Mouse (Mus musculus) kidney, embryonic 16.5 days (tissue): ENCODE results near the gene Ppard. TPM values are rescaled to one million over a fixed set of nuclear protein-coding genes. Genes with fewer than 3 reads are reported as not detected.
"Not testable (repeated sequence)": the region's sequence is repeated elsewhere in the genome, so short reads cannot be mapped to it uniquely, and the experiment has no call there.

Source experiments
- ATAC-seq: fragments of 200-750 bp; cut with Nextera tagmentation; 2 replicates; pipeline ENCODE4 v1.8.0; 2017; ENCODE audit warnings: moderate TSS enrichment; ENCODE audit not compliant: low FRiP score, low TSS enrichment
- H3K27ac ChIP-seq: fragments of 300-500 bp; sonication (generic); 2 replicates; pipeline ENCODE4 v1.5.1; 2014; ENCODE audit warnings: low read length
- H3K27me3 ChIP-seq: fragments of 300-500 bp; sonication (generic); 2 replicates; pipeline ENCODE4 v1.6.1; 2014; ENCODE audit warnings: low read length, control low read depth, mixed read lengths; ENCODE audit not compliant: insufficient read depth
- H3K36me3 ChIP-seq: fragments of 300-500 bp; sonication (generic); 2 replicates; pipeline ENCODE4 v1.6.1; 2014; ENCODE audit warnings: low read length, control low read depth, mixed read lengths; ENCODE audit not compliant: insufficient read depth
- H3K4me1 ChIP-seq: fragments of 300-500 bp; sonication (generic); 2 replicates; pipeline ENCODE4 v1.6.1; 2014; ENCODE audit warnings: low read length, control low read depth, mixed read lengths; ENCODE audit not compliant: insufficient read depth
- H3K4me2 ChIP-seq: fragments of 300-500 bp; sonication (generic); replicated peaks from 2 replicates; pipeline ENCODE4 v1.6.1; 2014; ENCODE audit warnings: low read depth, low read length
- H3K4me3 ChIP-seq: fragments of 300-500 bp; sonication (generic); 2 replicates; pipeline ENCODE4 v1.5.1; 2014; ENCODE audit warnings: mild to moderate bottlenecking, low read length
- H3K9ac ChIP-seq: fragments of 300-500 bp; sonication (generic); replicated peaks from 2 replicates; pipeline ENCODE4 v1.6.1; 2014; ENCODE audit warnings: low read length
- H3K9me3 ChIP-seq: fragments of 300-500 bp; sonication (generic); 2 replicates; pipeline ENCODE4 v1.6.1; 2016; ENCODE audit warnings: low read length, control low read depth
- WGBS: fragments of 180-500 bp; shearing (Covaris S2); extraction: QIAGEN DNeasy Blood & Tissue Kit; methylation state at CpG from one replicate; pipeline ENCODE4 v1.1.7; 2014; 5-methylcytosine and 5-hydroxymethylcytosine counted together
- polyA plus RNA-seq: library from polyadenylated mRNA; unstranded; fragments of >200 nt; fragmentation: Nextera tagmentation; extraction: Ambion mirVana; gene quantifications from 2 replicates; pipeline ENCODE4 v1.2.1, GENCODE M21; 2015

Ppard gene
- polyA plus RNA-seq, 1 experiment from 2014 or later = 2.2 TPM

DNA sequence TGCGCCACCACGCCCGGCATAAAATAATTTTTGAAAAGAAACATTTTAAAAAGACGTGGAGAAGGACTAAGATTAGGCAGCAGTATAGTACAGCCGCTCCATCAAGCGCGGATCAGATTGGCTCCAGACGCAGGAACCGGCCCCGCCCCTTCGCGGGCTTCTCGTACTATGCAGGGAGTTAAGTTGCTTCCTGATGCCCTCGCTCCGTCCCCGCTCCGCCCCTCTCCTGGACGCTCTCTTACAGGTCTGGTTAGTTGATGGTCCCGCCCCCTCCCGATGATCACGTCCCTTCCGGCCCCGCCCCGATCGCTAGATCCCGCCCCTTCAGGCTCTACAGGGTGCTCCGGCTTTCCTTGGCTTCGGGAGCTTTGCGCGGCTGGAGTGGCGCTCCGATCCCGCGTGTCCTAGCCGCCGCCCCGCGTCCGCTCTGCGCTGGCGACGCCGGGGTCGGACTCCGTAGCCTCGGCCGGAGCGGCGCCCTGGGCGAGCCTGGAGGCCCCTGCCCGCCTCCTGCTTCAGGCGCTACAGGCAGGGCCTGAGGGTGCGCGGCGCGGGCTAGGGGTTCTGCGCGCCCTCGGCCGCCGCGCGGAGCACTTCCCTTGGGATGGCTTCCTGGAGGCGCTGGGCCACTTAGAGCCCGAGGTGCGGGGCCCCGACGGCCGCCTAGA lies 80.8 kb downstream of the Ppard start, which contains the start of gene Fance:
Fance (plus strand) TSS at position 308 of the 668 bp plus-strand sequence.
- Histone ChIP-seq H3K9ac (peak within 1 kb of the TSS; percentile 90), H3K4me1 (peaks cover 31% of the 10 kb centered on the region), H3K9me3 (no peaks in the 10 kb centered on the region), H3K27me3 (no peaks in the 10 kb centered on the region), H3K27ac (peak within 1 kb of the TSS; percentile 95), H3K36me3 (peaks cover 24% of the 10 kb centered on the region), H3K4me3 (peak within 1 kb of the TSS; percentile 75), H3K4me2 (peak within 1 kb of the TSS; percentile 78)
- ATAC-seq = peak; percentile 98
- WGBS = under 1% methylated on average over 69 of the region's 69 CpGs

DNA sequence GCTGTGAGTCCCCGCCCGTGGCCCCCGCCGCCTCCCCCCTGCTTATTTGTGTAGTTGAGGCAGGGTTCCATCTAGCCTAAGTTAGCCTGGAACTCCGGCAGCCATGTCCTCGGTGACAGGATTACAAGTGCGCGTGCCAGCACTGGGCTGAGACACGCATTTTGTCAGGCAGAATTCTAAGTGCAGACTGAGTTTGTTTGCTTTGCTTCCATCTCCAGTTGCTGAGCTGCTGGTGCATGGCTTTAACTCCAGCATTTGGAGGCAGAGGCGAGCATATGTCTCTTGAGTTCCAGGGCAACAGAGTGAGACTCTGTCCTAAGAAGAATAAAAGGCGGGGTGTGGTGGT lies 81.4 kb downstream of the Ppard start:
- Histone ChIP-seq H3K9ac (peak overlapping the region; percentile 90), H3K4me3 (peak overlapping the region; percentile 75), H3K27ac (peak overlapping the region; percentile 95), H3K4me1 (peaks cover 27% of the 10 kb centered on the region), H3K27me3 (no peaks in the 10 kb centered on the region), H3K36me3 (peaks cover 27% of the 10 kb centered on the region), H3K4me2 (peak overlapping the region; percentile 78), H3K9me3 (no peaks in the 10 kb centered on the region)
- WGBS = 1% methylated on average over 11 of the region's 11 CpGs
- ATAC-seq = no peak

DNA sequence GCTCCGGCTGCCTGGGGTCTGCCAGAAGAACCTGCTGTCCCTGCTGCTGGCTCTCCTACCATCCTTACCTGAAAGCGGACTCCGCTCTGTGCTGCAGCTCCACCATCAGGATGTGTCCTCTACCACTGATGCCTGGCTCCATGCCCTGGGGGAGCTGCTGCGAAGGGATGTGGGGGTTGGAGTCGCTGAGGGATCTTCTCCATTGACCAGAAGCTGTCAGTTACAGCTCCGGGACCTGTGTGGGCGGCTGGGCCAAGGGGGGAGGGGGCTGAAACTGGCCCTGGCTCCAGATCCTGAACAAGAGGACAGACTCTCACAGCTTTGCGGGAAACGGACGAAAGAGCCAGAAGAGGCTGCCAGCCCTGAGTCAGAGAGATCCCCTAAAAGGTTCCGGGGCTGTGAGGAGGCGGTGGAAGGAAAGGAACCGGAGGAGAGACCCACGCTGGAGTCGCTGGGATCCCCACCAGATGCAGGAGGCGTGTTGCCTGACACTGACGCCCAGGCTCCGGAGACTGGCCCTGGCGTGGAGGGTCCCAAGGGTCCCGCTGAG lies 83.2 kb downstream of the Ppard start:
- ATAC-seq = no peak
- WGBS = 74% methylated on average over 20 of the region's 20 CpGs
- Histone ChIP-seq H3K9me3 (no peaks in the 10 kb centered on the region), H3K27me3 (no peaks in the 10 kb centered on the region), H3K9ac (0 out of 2 replicates have a peak overlapping the region, but pooled peaks have one; percentile 38), H3K4me3 (no peak overlapping the region), H3K4me2 (no peak overlapping the region), H3K4me1 (peaks cover 27% of the 10 kb centered on the region), H3K27ac (no peak overlapping the region), H3K36me3 (peaks cover 40% of the 10 kb centered on the region)

DNA sequence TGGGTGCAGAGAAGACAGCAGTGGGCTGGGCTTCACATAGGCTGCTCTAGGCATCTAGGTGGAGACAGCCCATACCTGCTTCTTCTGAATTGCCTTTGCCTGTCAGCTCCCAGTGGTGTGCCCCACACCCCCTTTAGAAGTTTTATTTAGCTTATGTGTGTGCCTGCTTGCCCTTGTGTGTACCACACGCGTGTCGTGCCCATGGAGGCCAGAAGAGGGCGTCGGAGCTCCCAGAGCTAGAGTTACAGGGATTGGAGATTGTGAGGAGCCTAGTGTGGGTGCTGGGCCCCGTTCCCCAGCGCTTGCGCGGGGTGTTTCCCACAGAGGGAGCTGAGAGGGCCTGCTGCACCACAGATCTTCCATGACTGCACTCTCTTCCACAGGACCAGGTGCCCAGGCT lies 84.0 kb downstream of the Ppard start:
- no peak for ATAC-seq
- 94% methylated on average over 9 of the region's 9 CpGs for WGBS

DNA sequence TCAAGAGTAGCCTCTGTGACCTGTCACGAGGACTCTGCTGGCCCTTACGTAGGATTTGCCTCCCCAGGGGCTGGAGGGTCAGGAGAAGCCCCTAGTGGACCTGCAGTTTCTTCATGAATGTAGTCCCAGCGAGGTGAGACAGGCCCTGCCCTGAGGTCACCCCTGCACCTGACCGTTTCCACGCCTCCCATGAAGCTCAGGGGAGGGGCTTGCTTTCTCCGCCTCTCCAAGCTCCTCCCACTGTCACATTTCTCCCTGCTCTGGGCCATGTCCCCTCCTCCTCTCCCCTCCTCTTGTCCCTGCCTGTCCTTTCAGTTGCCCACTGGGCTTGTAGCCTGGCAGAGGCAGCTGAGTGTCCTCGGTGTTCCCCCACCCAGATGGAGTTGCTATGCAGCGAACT lies 84.6 kb downstream of the Ppard start:
- Histone ChIP-seq H3K27ac (no peak overlapping the region), H3K36me3 (peaks cover 51% of the 10 kb centered on the region)
- WGBS = 68% methylated on average over 8 of the region's 8 CpGs

More for the DNA sequence above, 84.0 kb downstream of the Ppard start:
- no peak overlapping the region for H3K27ac ChIP-seq
- no peaks in the 10 kb centered on the region for H3K9me3 ChIP-seq
- no peak overlapping the region for H3K9ac ChIP-seq
- H3K4me3 ChIP-seq = no peak overlapping the region
- H3K4me2 ChIP-seq = no peak overlapping the region
- H3K36me3 ChIP-seq = peaks cover 46% of the 10 kb centered on the region
- H3K4me1 ChIP-seq = peaks cover 27% of the 10 kb centered on the region
- no peaks in the 10 kb centered on the region for H3K27me3 ChIP-seq

DNA sequence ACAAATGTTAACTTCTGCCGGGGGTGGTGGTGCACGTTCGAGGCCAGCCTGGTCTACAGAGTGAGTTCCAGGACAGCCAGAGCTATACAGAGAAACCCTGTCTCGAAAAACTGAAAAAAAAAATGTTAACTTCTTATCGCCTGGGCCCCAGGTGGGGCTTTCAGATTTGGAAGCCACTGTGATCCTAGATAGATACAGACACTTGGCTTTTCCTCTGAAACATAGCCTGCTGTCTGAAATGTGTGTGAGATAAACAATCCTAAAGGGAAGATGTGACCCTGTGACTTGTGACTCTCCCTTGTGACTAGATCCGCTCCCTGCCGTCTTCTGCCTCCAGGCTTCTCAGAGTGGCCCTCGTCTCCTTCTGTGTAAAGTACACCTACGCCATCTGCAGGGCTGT lies 85.2 kb downstream of the Ppard start:
- H3K9ac ChIP-seq = no peak overlapping the region
- no peaks in the 10 kb centered on the region for H3K9me3 ChIP-seq
- no peak overlapping the region for H3K27ac ChIP-seq
- H3K4me1 ChIP-seq = peaks cover 22% of the 10 kb centered on the region
- no peak overlapping the region for H3K4me2 ChIP-seq
- ATAC-seq = no peak
- H3K27me3 ChIP-seq = no peaks in the 10 kb centered on the region
- 92% methylated on average over 9 of the region's 9 CpGs for WGBS
- H3K36me3 ChIP-seq = peaks cover 51% of the 10 kb centered on the region
- H3K4me3 ChIP-seq = no peak overlapping the region

More for the DNA sequence above, 84.6 kb downstream of the Ppard start:
- no peak overlapping the region for H3K4me2 ChIP-seq
- ATAC-seq = no peak
- no peaks in the 10 kb centered on the region for H3K27me3 ChIP-seq
- no peak overlapping the region for H3K4me3 ChIP-seq
- H3K4me1 ChIP-seq = peaks cover 27% of the 10 kb centered on the region
- no peak overlapping the region for H3K9ac ChIP-seq
- H3K9me3 ChIP-seq = no peaks in the 10 kb centered on the region

DNA sequence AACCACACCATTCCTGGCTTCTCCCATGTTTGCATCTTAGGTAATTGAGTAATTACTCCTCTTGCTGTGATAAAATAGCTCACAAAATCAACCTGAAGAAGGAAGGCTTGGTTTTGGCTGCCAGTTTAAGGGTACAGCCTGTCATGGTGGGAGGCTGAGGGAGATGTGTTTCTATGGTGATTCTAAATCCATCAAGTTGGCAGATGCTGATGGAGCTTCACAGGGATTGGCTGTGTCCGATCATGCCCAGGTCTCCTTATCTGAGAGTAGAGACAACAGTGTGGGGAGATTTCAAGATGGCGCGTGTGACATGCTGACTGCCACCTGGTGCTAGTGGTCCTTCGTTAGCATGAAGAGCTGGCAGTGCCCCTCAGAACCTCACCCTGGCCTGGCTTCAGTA lies 89.2 kb downstream of the Ppard start:
- no peak overlapping the region for H3K27ac ChIP-seq
- WGBS = 96% methylated on average over 4 of the region's 4 CpGs

DNA sequence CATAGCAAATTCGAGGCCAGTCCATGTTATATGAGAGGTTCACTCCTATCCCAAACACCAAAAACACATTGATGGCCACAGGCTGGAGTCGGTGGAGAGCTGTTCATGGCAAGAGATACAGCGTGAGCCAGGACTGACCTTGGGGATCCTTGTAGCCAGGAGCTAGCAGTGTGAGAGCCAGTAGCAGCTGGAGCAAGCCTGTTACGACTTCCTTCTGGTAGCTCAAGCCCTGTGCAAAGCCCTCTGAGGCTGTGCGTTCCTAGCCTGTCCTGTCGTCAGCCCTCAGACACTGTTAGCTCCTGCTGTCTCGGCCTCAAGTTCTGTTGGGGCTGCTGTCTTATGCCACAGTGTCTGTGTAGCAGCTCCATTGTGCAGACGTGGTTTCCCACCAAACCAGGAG lies 91.3 kb downstream of the Ppard start:
- Histone ChIP-seq H3K36me3 (peaks cover 43% of the 10 kb centered on the region), H3K4me3 (no peak overlapping the region), H3K9ac (no peak overlapping the region), H3K9me3 (no peaks in the 10 kb centered on the region), H3K27me3 (no peaks in the 10 kb centered on the region), H3K4me1 (peaks cover 15% of the 10 kb centered on the region), H3K4me2 (no peak overlapping the region), H3K27ac (no peak overlapping the region)
- WGBS = 87% methylated on average over 8 of the region's 8 CpGs
- no peak for ATAC-seq

More for the DNA sequence above, 89.2 kb downstream of the Ppard start:
- ATAC-seq = no peak
- no peak overlapping the region for H3K4me2 ChIP-seq
- no peak overlapping the region for H3K9ac ChIP-seq
- peaks cover 56% of the 10 kb centered on the region for H3K36me3 ChIP-seq
- no peaks in the 10 kb centered on the region for H3K27me3 ChIP-seq
- H3K9me3 ChIP-seq = no peaks in the 10 kb centered on the region
- H3K4me3 ChIP-seq = no peak overlapping the region
- 0 out of 2 replicates have a peak, but pooled peaks cover 3% of the 10 kb centered on the region for H3K4me1 ChIP-seq

DNA sequence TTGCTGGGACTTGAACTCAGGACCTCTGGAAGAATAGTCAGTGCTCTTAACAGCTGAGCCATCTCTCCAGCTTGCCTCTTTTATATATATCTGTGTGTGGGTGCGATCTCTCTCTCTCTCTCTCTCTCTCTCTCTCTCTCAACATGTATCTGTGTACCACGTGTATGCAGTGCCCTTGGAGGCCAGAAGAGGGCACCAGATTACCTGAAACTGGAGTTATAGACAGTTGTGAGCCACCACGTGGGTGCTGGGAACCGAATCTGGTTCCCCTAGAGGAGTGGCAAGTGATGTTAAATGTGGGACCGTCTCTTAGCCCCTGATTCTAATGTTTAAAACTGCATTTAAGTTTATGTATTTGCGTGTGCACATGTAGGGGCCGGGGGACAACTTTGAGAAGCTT lies 91.9 kb downstream of the Ppard start:
- 95% methylated on average over 7 of the region's 7 CpGs for WGBS
- not testable (repeated sequence) for H3K4me2 ChIP-seq, ATAC-seq, H3K27me3 ChIP-seq, H3K9ac ChIP-seq, H3K9me3 ChIP-seq, H3K4me3 ChIP-seq, H3K27ac ChIP-seq
- H3K36me3 ChIP-seq = peaks cover 41% of the 10 kb centered on the region
- H3K4me1 ChIP-seq = peaks cover 15% of the 10 kb centered on the region

DNA sequence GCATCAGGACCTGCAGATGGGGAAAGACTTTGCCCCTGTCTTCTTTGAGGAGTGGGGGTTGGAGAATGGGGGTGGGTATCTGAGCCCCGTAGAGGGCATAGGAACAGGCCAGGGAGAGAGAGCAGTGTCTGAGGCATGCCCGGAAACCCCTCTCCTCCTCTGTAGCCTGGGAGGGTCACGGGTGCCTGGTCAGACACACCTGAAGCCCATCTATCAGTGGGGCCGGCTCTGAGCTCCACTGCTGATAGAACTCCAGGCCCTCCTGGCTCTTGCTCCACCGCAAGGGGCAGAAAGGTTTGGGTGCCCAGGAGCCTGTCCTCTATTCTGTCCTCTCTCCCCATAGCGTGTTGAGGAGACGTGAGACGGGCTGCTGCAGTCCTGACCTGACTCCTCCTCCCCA lies 93.3 kb downstream of the Ppard start:
- H3K9ac ChIP-seq = no peak overlapping the region
- H3K36me3 ChIP-seq = peaks cover 40% of the 10 kb centered on the region
- no peak overlapping the region for H3K27ac ChIP-seq
- no peak overlapping the region for H3K4me3 ChIP-seq
- no peak overlapping the region for H3K4me2 ChIP-seq
- H3K4me1 ChIP-seq = peaks cover 28% of the 10 kb centered on the region
- H3K27me3 ChIP-seq = no peaks in the 10 kb centered on the region
- no peak for ATAC-seq
- no peaks in the 10 kb centered on the region for H3K9me3 ChIP-seq
- WGBS = 86% methylated on average over 8 of the region's 8 CpGs
